Mouse (Mus musculus): ENCODE measurements around the gene Heyl. TPM values are rescaled to one million over a fixed set of nuclear protein-coding genes. Genes with fewer than 3 reads are reported as not detected.

Gene Heyl
- polyA plus RNA-seq, 1 experiment = 0.61 TPM

DNA sequence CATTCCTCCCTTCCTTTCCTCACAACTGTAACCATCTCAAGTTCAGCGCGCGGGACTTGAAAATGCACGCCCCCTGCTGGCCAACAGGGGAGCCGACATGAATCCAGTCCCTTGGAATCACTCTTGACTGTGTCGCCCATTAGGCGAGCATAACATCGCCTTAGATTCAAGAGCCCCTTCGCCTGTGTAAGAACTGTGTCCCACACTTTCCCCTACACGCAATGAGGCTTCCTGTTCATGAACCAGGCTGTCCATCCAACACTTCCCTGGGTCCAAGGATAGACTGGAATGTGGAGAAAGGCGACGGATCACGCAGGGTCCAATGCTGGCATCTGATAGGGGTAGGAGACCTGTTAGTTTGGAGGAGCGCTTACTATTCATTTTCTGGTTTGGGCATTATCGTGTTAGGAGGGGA, 32.6 kb upstream of the Heyl start:
- no peak overlapping the region for H3ac ChIP-seq (ENCODE audit: control insufficient read depth, insufficient read length, low read depth)
- no peak overlapping the region for H3K4me3 ChIP-seq (ENCODE audit: insufficient read depth, poor library complexity, severe bottlenecking)
- H3K36me3 ChIP-seq (ENCODE audit: control insufficient read depth, insufficient read depth) = no peaks in the 10 kb centered on the region
- no peaks in the 10 kb centered on the region for H3K79me3 ChIP-seq (ENCODE audit: low read depth)
- H3K27me3 ChIP-seq (ENCODE audit: control insufficient read depth, insufficient read depth, insufficient read length) = peaks cover 66% of the 10 kb centered on the region
- no peaks in the 10 kb centered on the region for H3K79me2 ChIP-seq (ENCODE audit: control insufficient read depth, insufficient read depth)
- no peak for TF ChIP-seq MYOG (IDR thresholded peaks at IDR 0.05; ENCODE audit: control insufficient read depth, extremely low read depth, insufficient read length)
- TF ChIP-seq MAX (IDR thresholded peaks at IDR 0.05) = no peak
- TF ChIP-seq FOSL1 (IDR thresholded peaks at IDR 0.05; ENCODE audit: insufficient read depth, low read length, poor library complexity, severe bottlenecking) = no peak
- peak; percentile 79 for TF ChIP-seq CTCF (IDR thresholded peaks at IDR 0.05; ENCODE audit: control insufficient read depth, insufficient read depth, insufficient read length)
- no peak for TF ChIP-seq CEBPB (IDR thresholded peaks at IDR 0.05; ENCODE audit: low read depth)

DNA sequence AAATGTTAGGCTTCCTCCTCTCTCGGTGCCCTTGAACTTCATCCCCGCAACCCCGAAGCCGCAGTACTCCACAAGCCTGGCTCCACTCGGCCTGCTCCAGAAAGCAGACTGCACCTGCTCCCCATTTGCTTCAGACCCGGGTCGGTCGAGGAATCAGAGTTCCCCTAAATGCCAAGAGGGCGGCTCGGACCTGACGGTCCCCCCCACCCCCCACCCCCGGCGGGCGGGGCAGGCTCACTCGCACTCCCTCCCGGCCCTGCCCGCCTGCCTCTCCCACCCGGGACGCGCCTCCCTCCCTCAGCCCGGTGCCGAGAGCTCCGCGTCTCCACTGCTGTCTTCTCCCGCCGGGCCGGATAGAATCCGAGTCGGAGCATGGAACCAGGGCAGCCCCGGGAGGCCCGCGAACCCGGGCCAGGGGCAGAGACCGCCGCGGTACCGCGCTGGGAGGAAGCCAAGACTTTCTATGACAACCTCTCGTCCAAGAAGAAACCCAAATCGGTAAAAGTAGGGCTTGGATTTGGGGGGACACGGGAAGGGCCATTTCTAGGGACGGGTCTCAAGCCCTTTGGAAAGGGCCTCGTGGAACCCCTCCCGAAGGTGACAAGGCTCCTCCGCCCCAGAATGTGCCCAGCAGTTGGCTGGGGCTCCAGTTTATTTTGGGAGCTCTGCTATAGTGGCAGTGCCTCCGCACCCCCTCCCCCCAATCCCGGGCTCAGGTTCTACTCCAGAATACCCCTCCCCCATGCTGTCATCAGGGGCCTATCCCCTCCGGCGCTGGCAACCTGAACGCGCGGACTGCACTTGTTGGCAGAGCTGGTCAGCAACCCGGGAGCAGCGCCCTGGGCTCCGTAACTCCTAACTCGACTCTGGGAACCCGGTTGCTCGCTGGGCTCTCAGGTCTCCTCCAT, 31.9 kb upstream of the Heyl start, which contains the start of gene Nt5c1a:
Gene Nt5c1a (plus strand): TSS at position 319 of the 908 bp plus-strand sequence.
- no peak within 1 kb of the TSS for H3ac ChIP-seq (ENCODE audit: control insufficient read depth, insufficient read length, low read depth)
- H3K36me3 ChIP-seq (ENCODE audit: control insufficient read depth, insufficient read depth) = no peaks in the 10 kb centered on the region
- no peaks in the 10 kb centered on the region for H3K79me3 ChIP-seq (ENCODE audit: low read depth)
- H3K27me3 ChIP-seq (ENCODE audit: control insufficient read depth, insufficient read depth, insufficient read length) = peaks cover 67% of the 10 kb centered on the region
- no peak for TF ChIP-seq MYOG (IDR thresholded peaks at IDR 0.05; ENCODE audit: control insufficient read depth, extremely low read depth, insufficient read length)
- TF ChIP-seq CEBPB (IDR thresholded peaks at IDR 0.05; ENCODE audit: low read depth) = no peak
- no peak for TF ChIP-seq MAX (IDR thresholded peaks at IDR 0.05)
- no peak for TF ChIP-seq FOSL1 (IDR thresholded peaks at IDR 0.05; ENCODE audit: insufficient read depth, low read length, poor library complexity, severe bottlenecking)
- no peaks in the 10 kb centered on the region for H3K79me2 ChIP-seq (ENCODE audit: control insufficient read depth, insufficient read depth)
- no peak within 1 kb of the TSS for H3K4me3 ChIP-seq (ENCODE audit: insufficient read depth, poor library complexity, severe bottlenecking)

DNA sequence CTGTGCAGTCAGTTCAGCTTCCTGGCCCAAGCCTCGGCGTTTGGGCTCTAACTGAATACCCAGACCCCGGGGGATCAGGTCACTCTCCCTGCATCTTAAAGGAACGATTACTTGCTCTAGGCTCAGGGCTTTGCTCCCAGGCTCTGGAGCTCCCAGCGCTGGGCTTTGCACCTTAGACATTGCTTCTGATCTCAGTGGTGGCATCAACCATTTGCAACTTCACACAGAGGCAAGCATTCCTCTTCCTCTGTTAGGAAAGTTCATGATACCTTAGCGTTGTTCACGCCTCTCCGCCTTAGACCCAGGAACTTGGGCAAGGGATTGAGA, 31.3 kb upstream of the Heyl start:
- Histone ChIP-seq H3K27me3 (ENCODE audit: control insufficient read depth, insufficient read depth, insufficient read length) (peaks cover 68% of the 10 kb centered on the region), H3K79me3 (ENCODE audit: low read depth) (no peaks in the 10 kb centered on the region), H3K79me2 (ENCODE audit: control insufficient read depth, insufficient read depth) (no peaks in the 10 kb centered on the region), H3K4me3 (ENCODE audit: insufficient read depth, poor library complexity, severe bottlenecking) (no peak overlapping the region), H3ac (ENCODE audit: control insufficient read depth, insufficient read length, low read depth) (no peak overlapping the region), H3K36me3 (ENCODE audit: control insufficient read depth, insufficient read depth) (no peaks in the 10 kb centered on the region)
- TF ChIP-seq FOSL1 (IDR thresholded peaks at IDR 0.05; ENCODE audit: insufficient read depth, low read length, poor library complexity, severe bottlenecking) = no peak
- no peak for TF ChIP-seq MYOG (IDR thresholded peaks at IDR 0.05; ENCODE audit: control insufficient read depth, extremely low read depth, insufficient read length)
- no peak for TF ChIP-seq CEBPB (IDR thresholded peaks at IDR 0.05; ENCODE audit: low read depth)
- TF ChIP-seq MYOD1 (IDR thresholded peaks at IDR 0.05; ENCODE audit: control insufficient read depth, insufficient read length, low read depth) = no peak
- no peak for TF ChIP-seq MAX (IDR thresholded peaks at IDR 0.05)

DNA sequence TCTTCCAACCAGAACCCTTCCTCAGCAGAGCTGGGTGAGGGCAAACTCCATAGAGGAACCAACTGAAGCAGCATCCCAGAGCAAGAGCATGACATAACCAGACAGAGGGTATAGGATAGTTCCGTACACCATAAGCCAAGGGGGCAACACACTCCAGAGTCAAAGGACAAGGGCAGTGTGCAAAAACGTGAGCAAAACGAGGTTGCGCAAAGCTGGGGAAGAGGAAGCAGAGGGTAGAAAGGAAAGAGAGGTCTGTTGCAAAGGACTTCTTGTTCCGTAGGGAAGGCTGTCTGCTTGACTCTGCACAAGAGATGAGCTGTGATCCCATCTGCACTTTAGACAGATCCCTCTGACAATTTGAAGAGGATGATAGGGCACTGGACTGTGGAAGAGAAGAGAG, 26.0 kb upstream of the Heyl start:
- no peaks in the 10 kb centered on the region for H3K79me3 ChIP-seq (ENCODE audit: low read depth)
- H3K79me2 ChIP-seq (ENCODE audit: control insufficient read depth, insufficient read depth) = no peaks in the 10 kb centered on the region
- TF ChIP-seq USF1 (IDR thresholded peaks at IDR 0.05; ENCODE audit: low read depth) (no peak), MYOG (IDR thresholded peaks at IDR 0.05; ENCODE audit: control insufficient read depth, extremely low read depth, insufficient read length) (no peak), MAX (IDR thresholded peaks at IDR 0.05) (no peak), CEBPB (IDR thresholded peaks at IDR 0.05; ENCODE audit: low read depth) (no peak)
- no peak overlapping the region for H3ac ChIP-seq (ENCODE audit: control insufficient read depth, insufficient read length, low read depth)
- H3K27me3 ChIP-seq (ENCODE audit: control insufficient read depth, insufficient read depth, insufficient read length) = peaks cover 71% of the 10 kb centered on the region
- no peak overlapping the region for H3K4me3 ChIP-seq (ENCODE audit: insufficient read depth, poor library complexity, severe bottlenecking)
- no peaks in the 10 kb centered on the region for H3K36me3 ChIP-seq (ENCODE audit: control insufficient read depth, insufficient read depth)

DNA sequence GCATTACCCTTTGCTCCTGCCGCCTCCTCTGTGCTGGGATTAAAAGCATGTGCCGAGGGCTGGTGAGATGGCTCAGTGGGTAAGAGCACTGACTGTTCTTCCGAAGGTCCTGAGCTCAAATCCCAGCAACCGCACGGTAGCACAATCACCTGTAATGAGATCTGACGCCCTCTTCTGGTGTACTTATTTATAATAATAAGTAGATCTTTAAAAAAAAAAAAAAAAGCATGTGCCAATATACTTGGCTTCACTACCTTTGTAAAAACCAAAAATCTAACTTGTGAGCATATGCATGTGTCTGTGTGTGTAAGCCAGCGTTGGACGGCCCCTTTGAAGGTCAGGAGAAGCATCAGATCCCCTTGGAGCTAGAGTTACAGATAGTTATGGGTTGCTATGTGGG, 22.4 kb upstream of the Heyl start:
- Histone ChIP-seq H3K79me2 (ENCODE audit: control insufficient read depth, insufficient read depth) (no peaks in the 10 kb centered on the region), H3K36me3 (ENCODE audit: control insufficient read depth, insufficient read depth) (no peaks in the 10 kb centered on the region), H3K4me3 (ENCODE audit: insufficient read depth, poor library complexity, severe bottlenecking) (no peak overlapping the region), H3ac (ENCODE audit: control insufficient read depth, insufficient read length, low read depth) (no peak overlapping the region), H3K27me3 (ENCODE audit: control insufficient read depth, insufficient read depth, insufficient read length) (peaks cover 68% of the 10 kb centered on the region), H3K79me3 (ENCODE audit: low read depth) (no peaks in the 10 kb centered on the region)
- TF ChIP-seq MYOD1 (IDR thresholded peaks at IDR 0.05; ENCODE audit: control insufficient read depth, insufficient read length, low read depth) (no peak), USF1 (IDR thresholded peaks at IDR 0.05; ENCODE audit: low read depth) (no peak), CEBPB (IDR thresholded peaks at IDR 0.05; ENCODE audit: low read depth) (no peak), CTCF (IDR thresholded peaks at IDR 0.05; ENCODE audit: control insufficient read depth, insufficient read depth, insufficient read length) (no peak), MYOG (IDR thresholded peaks at IDR 0.05; ENCODE audit: control insufficient read depth, extremely low read depth, insufficient read length) (no peak), FOSL1 (IDR thresholded peaks at IDR 0.05; ENCODE audit: insufficient read depth, low read length, poor library complexity, severe bottlenecking) (no peak), MAX (IDR thresholded peaks at IDR 0.05) (no peak)

DNA sequence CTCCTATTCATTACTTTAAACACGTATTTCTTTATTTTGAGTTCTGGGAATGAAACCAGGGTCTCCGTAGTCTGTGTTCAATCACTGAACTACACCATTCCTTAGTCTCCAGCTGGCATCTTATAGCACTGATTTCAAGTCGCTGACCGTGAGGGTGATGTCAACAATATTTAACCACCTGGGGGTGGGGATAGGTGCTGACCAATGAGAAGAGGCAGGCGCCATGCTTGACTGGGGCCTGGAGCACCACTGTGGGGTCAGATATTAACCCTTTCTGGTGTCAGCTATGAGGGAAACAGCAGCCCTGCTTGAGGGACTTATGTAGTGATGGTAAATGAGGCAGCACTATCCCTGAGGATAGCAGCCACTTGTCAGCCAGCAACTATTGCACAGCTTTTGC, 21.9 kb upstream of the Heyl start:
- no peak overlapping the region for H3ac ChIP-seq (ENCODE audit: control insufficient read depth, insufficient read length, low read depth)
- H3K27me3 ChIP-seq (ENCODE audit: control insufficient read depth, insufficient read depth, insufficient read length) = peaks cover 66% of the 10 kb centered on the region
- no peaks in the 10 kb centered on the region for H3K36me3 ChIP-seq (ENCODE audit: control insufficient read depth, insufficient read depth)
- H3K4me3 ChIP-seq (ENCODE audit: insufficient read depth, poor library complexity, severe bottlenecking) = no peak overlapping the region
- H3K79me3 ChIP-seq (ENCODE audit: low read depth) = no peaks in the 10 kb centered on the region
- H3K79me2 ChIP-seq (ENCODE audit: control insufficient read depth, insufficient read depth) = no peaks in the 10 kb centered on the region
- TF ChIP-seq CEBPB (IDR thresholded peaks at IDR 0.05; ENCODE audit: low read depth) (no peak), USF1 (IDR thresholded peaks at IDR 0.05; ENCODE audit: low read depth) (no peak), MYOG (IDR thresholded peaks at IDR 0.05; ENCODE audit: control insufficient read depth, extremely low read depth, insufficient read length) (no peak), MYOD1 (IDR thresholded peaks at IDR 0.05; ENCODE audit: control insufficient read depth, insufficient read length, low read depth) (no peak)
